Mouse (Mus musculus): Measurements from ENCODE around the gene Rfx3. TPM values are rescaled to one million over a fixed set of nuclear protein-coding genes. Genes with fewer than 3 reads are reported as not detected.
A peak's percentile ranks its signal among the peaks of the same experiment; 100 is the strongest.

The Rfx3 gene
- total RNA-seq (2012; rRNA removed) = 0.63 and 0.76 TPM in 2 replicates
- 1.4 and 1.6 TPM in 2 replicates for total RNA-seq (2014; rRNA removed)
- polyA plus RNA-seq (2012; ENCODE audit: insufficient read length, low read depth) = 1.2 and 1.3 TPM in 2 replicates

DNA sequence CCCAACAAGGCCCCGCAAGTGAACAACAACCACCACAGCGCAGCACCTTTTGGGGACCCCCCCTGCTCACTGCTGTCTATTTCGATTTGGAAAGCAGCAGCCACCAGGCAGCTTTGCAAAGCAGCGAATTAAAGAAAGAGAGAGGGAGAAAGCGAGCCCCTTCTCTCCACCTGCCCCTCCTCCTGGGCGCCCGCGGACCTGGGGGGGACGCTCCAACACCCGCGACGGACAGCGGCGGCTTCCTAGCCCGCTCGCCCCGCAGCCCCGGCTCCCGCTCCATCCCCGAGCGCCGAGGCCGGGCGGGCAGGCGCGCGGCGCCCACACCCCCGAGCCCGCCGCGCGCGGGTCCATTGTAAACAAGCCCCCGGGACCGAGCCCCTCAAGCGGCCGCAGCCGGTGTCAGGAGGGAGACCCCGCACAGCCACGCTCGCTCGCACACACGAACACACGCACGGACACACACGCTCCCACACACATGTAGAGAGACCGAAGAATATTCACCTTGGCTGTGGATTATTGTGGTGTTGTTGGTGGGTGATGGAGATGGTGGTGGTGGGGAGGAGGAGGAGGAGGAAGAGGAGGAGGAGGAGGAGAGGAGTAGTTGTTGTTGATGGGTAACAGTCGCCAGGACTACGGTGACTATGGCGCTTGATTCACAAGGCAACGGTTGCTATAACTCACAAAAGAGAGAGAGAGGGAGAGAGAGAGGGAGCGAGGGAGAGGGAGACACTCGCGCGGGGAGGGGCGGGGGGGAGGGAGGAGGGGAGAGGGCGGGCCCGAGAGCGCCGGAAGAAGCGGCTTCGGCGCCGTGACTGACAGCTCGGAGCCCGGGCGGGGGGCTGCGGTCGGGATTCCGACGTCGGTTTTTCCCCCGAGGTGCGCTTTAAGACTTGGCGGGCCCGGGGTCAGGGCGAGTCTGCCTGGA lies at the start of gene Rfx3:
Gene Rfx3 (minus strand): TSS at position 696 of the 925 bp plus-strand sequence.
- Histone ChIP-seq H3K9me3 (replicated peaks; ENCODE audit: low read length) (no peaks in the 10 kb centered on the region), H3K4me3 (replicated peaks in 1 of 3; ENCODE audit: low read depth in 2 of 3, low read length in 2 of 3, poor library complexity in 1 of 3) (peak within 1 kb of the TSS; percentile 57 to 85 (median 81)), H3K4me2 (ENCODE audit: insufficient read depth, low read depth, poor library complexity, severe bottlenecking) (peak within 1 kb of the TSS; percentile 74), H3K27ac (ENCODE audit: insufficient read depth, low read depth) (peak within 1 kb of the TSS; percentile 91), H3K36me3 (replicated peaks in 1 of 2; ENCODE audit: control insufficient read depth in 1 of 2, insufficient read depth in 1 of 2, low read length in 1 of 2) (no peaks in the 10 kb centered on the region), H3K4me1 (ENCODE audit: control insufficient read depth in 1 of 2, insufficient read depth in 2 of 2) (peaks cover 0 to 8% of the 10 kb centered on the region in 2 experiments; a peak in 2 of 4 replicates), H3K79me2 (replicated peaks; ENCODE audit: control insufficient read depth, extremely low read depth, insufficient read depth, poor library complexity, severe bottlenecking) (no peaks in the 10 kb centered on the region; the same call in 1 of the 2 replicates), H3K9ac (ENCODE audit: insufficient read depth, low read depth) (peak within 1 kb of the TSS; percentile 93), H3K27me3 (replicated peaks) (no peaks in the 10 kb centered on the region)
- TF ChIP-seq MAX (IDR thresholded peaks at IDR 0.05; ENCODE audit: low read length) = no peak
- 0 out of 2 replicates have a peak, but pooled peaks have one; percentile 31 for TF ChIP-seq UBTF (IDR thresholded peaks at IDR 0.05; ENCODE audit: low read depth, low read length)
- DNase-seq (ENCODE audit: extremely low read depth) = peak; percentile 71
- dilution Hi-C loops (cut with MboI; ENCODE audit: extremely low pct_ligation_motif_present, extremely low pct_unique_long_range_greater_than_20kb, low sequenced_read_pairs) (no loop called here), in situ Hi-C loops (cut with MboI; ENCODE audit: low pct_ligation_motif_present, low pct_unique_long_range_greater_than_20kb, low sequenced_read_pairs) (no loop called here)

DNA sequence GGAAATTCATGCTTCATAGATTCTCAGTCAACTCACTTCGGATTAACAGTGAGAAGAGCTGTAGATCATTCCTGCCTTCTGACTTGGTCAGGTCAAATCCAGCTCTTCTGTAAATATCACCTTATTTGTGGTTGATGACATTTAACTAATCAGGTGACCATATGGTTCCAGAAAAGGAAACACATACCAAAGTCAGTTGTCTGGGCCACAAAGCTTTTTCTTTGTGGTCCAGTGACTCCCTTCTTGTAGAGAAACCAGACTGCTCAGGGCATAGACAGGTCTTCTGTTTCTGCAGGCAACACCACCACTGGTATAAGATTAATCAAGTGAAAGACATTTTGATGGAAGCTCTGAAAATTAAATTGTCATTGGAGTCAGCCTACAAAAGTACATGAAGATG lies 41.1 kb upstream of the Rfx3 start:
- no peak overlapping the region for H3K4me3 ChIP-seq (replicated peaks in 1 of 3; ENCODE audit: low read depth in 2 of 3, low read length in 2 of 3, poor library complexity in 1 of 3)
- no peak overlapping the region for H3K9ac ChIP-seq (ENCODE audit: insufficient read depth, low read depth)
- no peaks in the 10 kb centered on the region for H3K9me3 ChIP-seq (replicated peaks; ENCODE audit: low read length)
- H3K4me2 ChIP-seq (ENCODE audit: insufficient read depth, low read depth, poor library complexity, severe bottlenecking) = no peak overlapping the region
- no peak for DNase-seq (ENCODE audit: extremely low read depth)
- no peaks in the 10 kb centered on the region for H3K4me1 ChIP-seq (ENCODE audit: control insufficient read depth in 1 of 2, insufficient read depth in 2 of 2)
- dilution Hi-C loops (cut with MboI; ENCODE audit: extremely low pct_ligation_motif_present, extremely low pct_unique_long_range_greater_than_20kb, low sequenced_read_pairs) = no loop called here
- no peak overlapping the region for H3K27ac ChIP-seq (ENCODE audit: insufficient read depth, low read depth)
- no peaks in the 10 kb centered on the region for H3K36me3 ChIP-seq (replicated peaks in 1 of 2; ENCODE audit: control insufficient read depth in 1 of 2, insufficient read depth in 1 of 2, low read length in 1 of 2)
- TF ChIP-seq KAT2A (IDR thresholded peaks at IDR 0.05; ENCODE audit: insufficient replicate concordance, low read length) (no peak), IRF4 (IDR thresholded peaks at IDR 0.05; ENCODE audit: low read depth, low read length) (no peak)
- no peaks in the 10 kb centered on the region for H3K79me2 ChIP-seq (replicated peaks; ENCODE audit: control insufficient read depth, extremely low read depth, insufficient read depth, poor library complexity, severe bottlenecking)
- no peaks in the 10 kb centered on the region for H3K27me3 ChIP-seq (replicated peaks)
- in situ Hi-C loops (cut with MboI; ENCODE audit: low pct_ligation_motif_present, low pct_unique_long_range_greater_than_20kb, low sequenced_read_pairs) = no loop called here

GRCm38 (mm10) chr19:28051571-28051970 lies 40.6 kb upstream of the Rfx3 start:
- in situ Hi-C loops (cut with MboI; ENCODE audit: low pct_ligation_motif_present, low pct_unique_long_range_greater_than_20kb, low sequenced_read_pairs) = no loop called here
- H3K36me3 ChIP-seq (replicated peaks in 1 of 2; ENCODE audit: control insufficient read depth in 1 of 2, insufficient read depth in 1 of 2, low read length in 1 of 2) = no peaks in the 10 kb centered on the region
- no peak for DNase-seq (ENCODE audit: extremely low read depth)
- H3K4me3 ChIP-seq (replicated peaks in 1 of 3; ENCODE audit: low read depth in 2 of 3, low read length in 2 of 3, poor library complexity in 1 of 3) = no peak overlapping the region
- H3K79me2 ChIP-seq (replicated peaks; ENCODE audit: control insufficient read depth, extremely low read depth, insufficient read depth, poor library complexity, severe bottlenecking) = no peaks in the 10 kb centered on the region
- no peak overlapping the region for H3K4me2 ChIP-seq (ENCODE audit: insufficient read depth, low read depth, poor library complexity, severe bottlenecking)
- TF ChIP-seq MYC (IDR thresholded peaks at IDR 0.05; ENCODE audit: low read depth, low read length) = no peak
- TF ChIP-seq POLR2A (IDR thresholded peaks at IDR 0.05; ENCODE audit: low read depth, low read length) = no peak
- TF ChIP-seq MAX (IDR thresholded peaks at IDR 0.05; ENCODE audit: low read length) = no peak
- no peak for TF ChIP-seq CHD1 (IDR thresholded peaks at IDR 0.05; ENCODE audit: low read depth, low read length)
- TF ChIP-seq GABPA (IDR thresholded peaks at IDR 0.05; ENCODE audit: insufficient replicate concordance, low read depth, low read length) = no peak
- TF ChIP-seq ZKSCAN1 (IDR thresholded peaks at IDR 0.05; ENCODE audit: borderline replicate concordance, low read depth, low read length) = no peak
- no peak for TF ChIP-seq KAT2A (IDR thresholded peaks at IDR 0.05; ENCODE audit: insufficient replicate concordance, low read length)
- no peak for TF ChIP-seq MEF2A (IDR thresholded peaks at IDR 0.05; ENCODE audit: borderline replicate concordance, low read depth, low read length)
- no peak for TF ChIP-seq POLR2AphosphoS2 (IDR thresholded peaks at IDR 0.05; ENCODE audit: low read depth, low read length)
- TF ChIP-seq TCF12 (IDR thresholded peaks at IDR 0.05; ENCODE audit: low read depth, low read length) = no peak
- no peak for TF ChIP-seq UBTF (IDR thresholded peaks at IDR 0.05; ENCODE audit: low read depth, low read length)
- no peak for TF ChIP-seq CTCF (conservative IDR thresholded peaks at IDR 0.05 in 1 of 2, IDR thresholded peaks at IDR 0.05 in 1 of 2; ENCODE audit: low read depth in 2 of 2, low read length in 2 of 2)
- TF ChIP-seq USF1 (IDR thresholded peaks at IDR 0.05; ENCODE audit: low read depth, low read length) = no peak
- TF ChIP-seq EP300 (IDR thresholded peaks at IDR 0.05; ENCODE audit: low read length) = no peak
- TF ChIP-seq CHD2 (IDR thresholded peaks at IDR 0.05; ENCODE audit: low read length) = no peak
- no peak for TF ChIP-seq ETS1 (conservative IDR thresholded peaks at IDR 0.05; ENCODE audit: low read depth, low read length)
- no peak for TF ChIP-seq ELF1 (IDR thresholded peaks at IDR 0.05; ENCODE audit: low read depth, low read length)
- TF ChIP-seq TBP (conservative IDR thresholded peaks at IDR 0.05; ENCODE audit: low read depth, low read length) = no peak
- no peaks in the 10 kb centered on the region for H3K27me3 ChIP-seq (replicated peaks)
- no peak overlapping the region for H3K27ac ChIP-seq (ENCODE audit: insufficient read depth, low read depth)
- no peak overlapping the region for H3K9ac ChIP-seq (ENCODE audit: insufficient read depth, low read depth)
- H3K4me1 ChIP-seq (ENCODE audit: control insufficient read depth in 1 of 2, insufficient read depth in 2 of 2) = no peaks in the 10 kb centered on the region
- dilution Hi-C loops (cut with MboI; ENCODE audit: extremely low pct_ligation_motif_present, extremely low pct_unique_long_range_greater_than_20kb, low sequenced_read_pairs) = no loop called here
- H3K9me3 ChIP-seq (replicated peaks; ENCODE audit: low read length) = no peaks in the 10 kb centered on the region

Measured in CH12.LX (cell line).